Mouse (Mus musculus): ENCODE results near the gene Sytl3.

- TF ChIP-seq GATA1 (IDR thresholded peaks at IDR 0.05; ENCODE audit: borderline replicate concordance, low read length): no peak
- TF ChIP-seq FLI1 (IDR thresholded peaks at IDR 0.05; ENCODE audit: low read length): no peak
Measured at GRCm38 (mm10) chr17:6755176-6755575, 96.3 kb downstream of the Sytl3 start.
